Mouse (Mus musculus) thymus, postnatal 25 days (tissue): ENCODE data around the gene Agfg2.

ENCODE experiments used
- DNase-seq: peaks from one replicate; pipeline ENCODE4 v3.0.0; 2022

Agfg2 gene

GRCm38 (mm10) chr5:137600619-137601364 is 83.7 kb downstream of the Agfg2 start, which contains the start of gene Mospd3:
TSS of gene Mospd3 (minus strand) at chr5:137601058.
- peak; percentile 98 for DNase-seq
